Mouse (Mus musculus): Measurements from ENCODE around the gene Dync1li1.
"Not testable (repeated sequence)": the region's sequence is repeated elsewhere in the genome, so short reads cannot be mapped to it uniquely, and the experiment has no call there.

The Dync1li1 gene

GRCm38 (mm10) chr9:114678576-114678975 lies 10.0 kb upstream of the Dync1li1 start:
- DNase-seq = no peak

GRCm38 (mm10) chr9:114679944-114680343 lies 8.6 kb upstream of the Dync1li1 start:
- DNase-seq = no peak

- no peak for DNase-seq
Observed at GRCm38 (mm10) chr9:114680531-114680930, 8.1 kb upstream of the Dync1li1 start.

GRCm38 (mm10) chr9:114682193-114682592 lies 6.4 kb upstream of the Dync1li1 start:
- no peak for DNase-seq

- no peak for DNase-seq
Observed at GRCm38 (mm10) chr9:114686245-114686644, 2.3 kb upstream of the Dync1li1 start.

- no peak for DNase-seq
Observed at GRCm38 (mm10) chr9:114687639-114688038, 951 bp upstream of the Dync1li1 start.

- peak; percentile 85 for DNase-seq
Observed at GRCm38 (mm10) chr9:114688953-114689407, 390 bp downstream of the Dync1li1 start.

- no peak for DNase-seq
Observed at GRCm38 (mm10) chr9:114690119-114690601, 1.6 kb downstream of the Dync1li1 start.

- DNase-seq = no peak
Observed at GRCm38 (mm10) chr9:114691112-114691511, 2.5 kb downstream of the Dync1li1 start.

- DNase-seq = not testable (repeated sequence)
Observed at GRCm38 (mm10) chr9:114695662-114696061, 7.1 kb downstream of the Dync1li1 start.

- no peak for DNase-seq
Observed at GRCm38 (mm10) chr9:114697072-114697471, 8.5 kb downstream of the Dync1li1 start.

GRCm38 (mm10) chr9:114697926-114698325 lies 9.3 kb downstream of the Dync1li1 start:
- no peak for DNase-seq

- DNase-seq = no peak
Observed at GRCm38 (mm10) chr9:114699262-114699661, 10.7 kb downstream of the Dync1li1 start.

GRCm38 (mm10) chr9:114699882-114700665 lies 11.5 kb downstream of the Dync1li1 start:
- no peak for DNase-seq

GRCm38 (mm10) chr9:114701031-114701430 lies 12.4 kb downstream of the Dync1li1 start:
- no peak for DNase-seq

GRCm38 (mm10) chr9:114701921-114702320 lies 13.3 kb downstream of the Dync1li1 start:
- DNase-seq = no peak

GRCm38 (mm10) chr9:114707805-114708204 lies 19.2 kb downstream of the Dync1li1 start:
- DNase-seq = no peak

GRCm38 (mm10) chr9:114710345-114710744 lies 21.8 kb downstream of the Dync1li1 start:
- DNase-seq = peak; percentile 33

GRCm38 (mm10) chr9:114713481-114713880 lies 24.9 kb downstream of the Dync1li1 start:
- no peak for DNase-seq

GRCm38 (mm10) chr9:114716677-114717331 lies 28.2 kb downstream of the Dync1li1 start:
- no peak for DNase-seq

- DNase-seq = peak; percentile 26
Observed at GRCm38 (mm10) chr9:114727315-114727714, 38.7 kb downstream of the Dync1li1 start.

GRCm38 (mm10) chr9:114728432-114728831 lies 39.8 kb downstream of the Dync1li1 start:
- not testable (repeated sequence) for DNase-seq

GRCm38 (mm10) chr9:114729911-114730805 lies 41.6 kb downstream of the Dync1li1 start:
- no peak for DNase-seq
